Mouse (Mus musculus) embryonic facial prominence, embryonic 14.5 days (tissue): ENCODE measurements around the gene Lemd2. TPM values are rescaled to one million over a fixed set of nuclear protein-coding genes. Genes with fewer than 3 reads are reported as not detected.
A peak's percentile ranks its signal among the peaks of the same experiment; 100 is the strongest.

Source experiments
- ATAC-seq: fragments of 200-750 bp; cut with Nextera tagmentation; 2 replicates; pipeline ENCODE4 v1.8.0; 2017; ENCODE audit warnings: low read depth, moderate number of reproducible peaks, moderate TSS enrichment
- DNase-seq: peaks from one replicate; pipeline ENCODE4 v3.0.0-alpha.2; 2015; ENCODE audit warnings: low spot score
- H3K27ac ChIP-seq: fragments of 300-500 bp; sonication (generic); replicated peaks from 2 replicates; pipeline ENCODE4 v1.5.1; 2014; ENCODE audit warnings: low read depth, mild to moderate bottlenecking, low read length, moderate library complexity
- H3K27me3 ChIP-seq: fragments of 300-500 bp; sonication (generic); replicated peaks from 2 replicates; pipeline ENCODE4 v1.6.1; 2014; ENCODE audit warnings: low read length; ENCODE audit not compliant: control insufficient read depth, insufficient read depth
- H3K36me3 ChIP-seq: fragments of 300-500 bp; sonication (generic); 2 replicates; pipeline ENCODE4 v1.6.1; 2014; ENCODE audit warnings: low read length, mixed read lengths; ENCODE audit not compliant: control insufficient read depth, insufficient read depth
- H3K4me1 ChIP-seq: fragments of 300-500 bp; sonication (generic); 2 replicates; pipeline ENCODE4 v1.6.1; 2014; ENCODE audit warnings: antibody characterized with exemption, low read length; ENCODE audit not compliant: control insufficient read depth, insufficient read depth
- H3K4me2 ChIP-seq: fragments of 300-500 bp; sonication (generic); 2 replicates; pipeline ENCODE4 v1.6.1; 2014; ENCODE audit warnings: low read depth, mild to moderate bottlenecking, low read length, moderate library complexity, mixed read lengths
- H3K4me3 ChIP-seq: fragments of 300-500 bp; sonication (generic); 2 replicates; pipeline ENCODE4 v1.5.1; 2014; ENCODE audit warnings: low read depth, mild to moderate bottlenecking, low read length
- H3K9ac ChIP-seq: fragments of 300-500 bp; sonication (generic); 2 replicates; pipeline ENCODE4 v1.6.1; 2014; ENCODE audit warnings: low read depth, mild to moderate bottlenecking, low read length, moderate library complexity, mixed read lengths
- H3K9me3 ChIP-seq: fragments of 300-500 bp; sonication (generic); 2 replicates; pipeline ENCODE4 v1.6.1; 2016; ENCODE audit warnings: low read length; ENCODE audit not compliant: control insufficient read depth
- WGBS: fragments of 180-500 bp; shearing (Covaris S2); extraction: QIAGEN DNeasy Blood & Tissue Kit; methylation state at CpG from one replicate; pipeline ENCODE4 v1.1.7; 2014; 5-methylcytosine and 5-hydroxymethylcytosine counted together
- polyA plus RNA-seq: library from polyadenylated mRNA; unstranded; fragments of >200 nt; fragmentation: Nextera tagmentation; extraction: Ambion mirVana; gene quantifications from 2 replicates; pipeline ENCODE4 v1.2.1, GENCODE M21; 2014

Lemd2 gene
- polyA plus RNA-seq, 1 experiment from 2014 or later: 16.0 TPM

GRCm38 (mm10) chr17:27152976-27153723 lies 51.1 kb downstream of the Lemd2 start:
- Histone ChIP-seq H3K9ac (0 out of 2 replicates have a peak overlapping the region, but pooled peaks have one; percentile 14), H3K27ac (peak overlapping the region; percentile 34), H3K4me3 (no peak overlapping the region), H3K4me2 (no peak overlapping the region), H3K4me1 (peaks cover 33% of the 10 kb centered on the region), H3K27me3 (no peaks in the 10 kb centered on the region), H3K36me3 (no peaks in the 10 kb centered on the region), H3K9me3 (no peaks in the 10 kb centered on the region)
- peak; percentile 40 for DNase-seq
- no peak for ATAC-seq
- 51% methylated on average over 8 of the region's 8 CpGs for WGBS

GRCm38 (mm10) chr17:27151411-27151810 lies 52.9 kb downstream of the Lemd2 start:
- no peaks in the 10 kb centered on the region for H3K27me3 ChIP-seq
- no peaks in the 10 kb centered on the region for H3K36me3 ChIP-seq
- no peak for ATAC-seq
- H3K4me3 ChIP-seq: no peak overlapping the region
- H3K9me3 ChIP-seq: no peaks in the 10 kb centered on the region
- no peak overlapping the region for H3K27ac ChIP-seq
- H3K9ac ChIP-seq: no peak overlapping the region
- peaks cover 38% of the 10 kb centered on the region for H3K4me1 ChIP-seq
- whole genome bisulfite sequencing: 72% methylated on average over 8 of the region's 8 CpGs
- no peak for DNase-seq
- H3K4me2 ChIP-seq: no peak overlapping the region

- DNase-seq (no peak), ATAC-seq (no peak)
- H3K27me3 ChIP-seq: no peaks in the 10 kb centered on the region
- 63% methylated on average over 7 of the region's 7 CpGs for WGBS
- H3K9ac ChIP-seq: no peak overlapping the region
- no peak overlapping the region for H3K4me2 ChIP-seq
- peaks cover 38% of the 10 kb centered on the region for H3K4me1 ChIP-seq
- no peak overlapping the region for H3K4me3 ChIP-seq
- no peak overlapping the region for H3K27ac ChIP-seq
- H3K36me3 ChIP-seq: no peaks in the 10 kb centered on the region
- no peaks in the 10 kb centered on the region for H3K9me3 ChIP-seq
Measured at GRCm38 (mm10) chr17:27150871-27151270, 53.4 kb downstream of the Lemd2 start.

- WGBS: 11% methylated on average over 8 of the region's 8 CpGs
- peaks cover 29% of the 10 kb centered on the region for H3K4me1 ChIP-seq
- peak; percentile 44 for DNase-seq
- no peak overlapping the region for H3K4me3 ChIP-seq
- no peak overlapping the region for H3K9ac ChIP-seq
- no peaks in the 10 kb centered on the region for H3K36me3 ChIP-seq
- no peak overlapping the region for H3K4me2 ChIP-seq
- no peaks in the 10 kb centered on the region for H3K27me3 ChIP-seq
- H3K9me3 ChIP-seq: no peaks in the 10 kb centered on the region
- ATAC-seq: 0 out of 2 replicates have a peak, but pooled peaks have one; percentile 16
- H3K27ac ChIP-seq: no peak overlapping the region
Measured at GRCm38 (mm10) chr17:27146323-27146923, 57.8 kb downstream of the Lemd2 start.

- H3K4me1 ChIP-seq: peaks cover 29% of the 10 kb centered on the region
- DNase-seq: no peak
- no peaks in the 10 kb centered on the region for H3K9me3 ChIP-seq
- no peak for ATAC-seq
- no peak overlapping the region for H3K4me3 ChIP-seq
- 71% methylated on average over 4 of the region's 4 CpGs for WGBS
- no peaks in the 10 kb centered on the region for H3K36me3 ChIP-seq
- no peak overlapping the region for H3K9ac ChIP-seq
- H3K27me3 ChIP-seq: no peaks in the 10 kb centered on the region
- no peak overlapping the region for H3K4me2 ChIP-seq
- no peak overlapping the region for H3K27ac ChIP-seq
Measured at GRCm38 (mm10) chr17:27144152-27144551, 60.1 kb downstream of the Lemd2 start.

- Histone ChIP-seq H3K4me1 (peaks cover 23% of the 10 kb centered on the region), H3K27me3 (no peaks in the 10 kb centered on the region), H3K9ac (peak overlapping the region; percentile 6; the same call in 1 of the 2 replicates), H3K36me3 (no peaks in the 10 kb centered on the region), H3K4me3 (no peak overlapping the region), H3K27ac (peak overlapping the region; percentile 28; the same call in 1 of the 2 replicates), H3K4me2 (peak overlapping the region; percentile 28; the same call in 1 of the 2 replicates), H3K9me3 (no peaks in the 10 kb centered on the region)
- ATAC-seq (peak; percentile 48; the same call in 1 of the 2 replicates), DNase-seq (peak; percentile 69)
- 32% methylated on average over 10 of the region's 10 CpGs for WGBS
Measured at GRCm38 (mm10) chr17:27141971-27142450, 62.3 kb downstream of the Lemd2 start.

GRCm38 (mm10) chr17:27140262-27140661 lies 64.0 kb downstream of the Lemd2 start:
- ATAC-seq (no peak), DNase-seq (no peak)
- H3K27me3 ChIP-seq: no peaks in the 10 kb centered on the region
- H3K27ac ChIP-seq: no peak overlapping the region
- H3K4me2 ChIP-seq: no peak overlapping the region
- peaks cover 9% of the 10 kb centered on the region for H3K4me1 ChIP-seq
- no peak overlapping the region for H3K9ac ChIP-seq
- H3K36me3 ChIP-seq: no peaks in the 10 kb centered on the region
- H3K4me3 ChIP-seq: no peak overlapping the region
- no peaks in the 10 kb centered on the region for H3K9me3 ChIP-seq
- 56% methylated on average over 9 of the region's 9 CpGs for WGBS
